Mouse (Mus musculus) WW6 (cell line): ENCODE results near the gene Spryd4.
"Not testable (repeated sequence)": the region's sequence is repeated elsewhere in the genome, so short reads cannot be mapped to it uniquely, and the experiment has no call there.

ENCODE experiments used
- DNase-seq: peaks from one replicate; pipeline ENCODE4 v3.0.0-alpha.2; 2013; ENCODE audit warnings: low read depth, low spot score

Spryd4 gene

GRCm38 (mm10) chr10:128225538-128225937 lies 13.9 kb upstream of the Spryd4 start, which contains the start of gene Mip:
Gene Mip (plus strand): TSS chr10:128225838.
- no peak for DNase-seq

GRCm38 (mm10) chr10:128225064-128225463 lies 13.5 kb upstream of the Spryd4 start:
- no peak for DNase-seq

GRCm38 (mm10) chr10:128221533-128222286 lies 10.1 kb upstream of the Spryd4 start:
- no peak for DNase-seq

DNA sequence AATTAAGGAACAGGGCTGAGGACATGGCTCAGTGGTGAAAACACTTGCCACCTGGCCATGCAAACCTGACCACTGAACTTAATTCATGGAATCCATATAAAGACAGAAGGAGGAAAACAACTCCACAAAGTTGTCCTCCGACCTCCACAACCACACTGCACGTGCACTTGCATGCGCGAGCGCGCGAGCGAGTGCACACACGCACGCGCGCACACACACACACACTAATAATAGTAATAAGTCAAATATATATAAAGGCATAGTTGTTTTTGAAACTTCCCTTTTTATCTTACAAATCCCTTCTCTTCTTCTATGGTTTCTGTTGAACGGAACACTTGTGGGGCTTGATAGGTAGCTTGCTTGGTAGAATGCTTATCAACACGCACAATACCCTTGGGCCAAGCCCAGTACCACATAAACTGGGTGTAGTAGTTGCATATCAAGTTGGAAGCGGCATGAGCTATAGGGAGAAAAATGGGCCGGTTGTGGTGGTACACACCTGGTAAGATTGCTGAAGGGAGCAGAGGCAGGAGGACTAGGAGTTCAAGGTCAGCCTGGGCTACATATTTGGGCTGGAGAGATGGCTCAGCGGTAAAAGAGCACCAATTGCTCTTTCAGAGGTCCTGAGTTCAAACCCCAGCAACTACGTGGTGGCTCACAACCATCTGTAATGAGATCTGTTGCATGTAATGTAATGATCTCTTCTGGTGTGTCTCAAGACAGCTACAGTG lies 6.9 kb upstream of the Spryd4 start:
- DNase-seq = no peak

DNA sequence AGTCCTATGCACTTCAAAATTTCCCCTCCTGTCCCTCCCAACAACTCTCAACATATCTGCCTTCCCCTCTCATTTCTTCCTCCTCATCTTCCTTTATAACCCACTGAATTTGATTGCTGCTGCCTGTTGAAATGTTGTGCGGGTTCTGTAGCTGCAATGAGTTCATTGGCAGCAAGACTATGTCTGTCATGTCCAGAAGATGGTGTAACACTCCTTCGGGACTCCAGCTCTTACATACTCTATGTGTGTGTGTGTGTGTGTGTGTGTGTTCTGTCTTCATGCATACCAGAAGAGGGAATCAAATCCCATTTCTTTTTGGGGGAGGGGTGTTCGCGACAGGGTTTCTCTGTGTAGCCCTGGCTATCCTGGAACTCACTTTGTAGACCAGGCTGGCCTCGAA lies 3.4 kb upstream of the Spryd4 start:
- DNase-seq = no peak

GRCm38 (mm10) chr10:128214112-128214511 lies 2.5 kb upstream of the Spryd4 start:
- not testable (repeated sequence) for DNase-seq

DNA sequence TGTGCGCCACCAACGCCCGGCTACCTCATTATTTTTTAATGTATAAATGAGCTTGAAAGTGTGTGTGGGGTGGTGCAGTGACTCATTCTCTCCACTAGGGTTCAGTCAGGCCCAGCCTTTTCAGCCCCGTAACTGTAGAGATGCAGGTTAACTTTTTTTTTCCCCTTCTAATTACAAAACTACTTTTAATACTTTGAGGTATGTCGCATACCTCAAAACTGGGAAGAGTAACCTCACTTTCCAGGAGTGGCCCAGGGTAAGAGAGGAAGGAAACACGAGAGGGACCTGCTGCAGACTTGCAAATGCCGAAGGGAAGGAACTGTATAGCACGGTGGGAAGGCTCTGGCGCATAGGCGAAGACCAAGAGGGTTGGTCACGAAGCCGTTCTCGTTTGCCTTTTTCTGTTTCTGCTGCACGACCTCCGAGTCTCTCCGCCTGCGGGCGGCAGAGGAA lies 1.3 kb upstream of the Spryd4 start:
- DNase-seq = no peak

- no peak for DNase-seq
Observed at GRCm38 (mm10) chr10:128212148-128212547, 541 bp upstream of the Spryd4 start.

GRCm38 (mm10) chr10:128210954-128211353 lies 653 bp downstream of the Spryd4 start:
- no peak for DNase-seq

GRCm38 (mm10) chr10:128210131-128210530 lies 1.5 kb downstream of the Spryd4 start:
- DNase-seq = no peak

DNA sequence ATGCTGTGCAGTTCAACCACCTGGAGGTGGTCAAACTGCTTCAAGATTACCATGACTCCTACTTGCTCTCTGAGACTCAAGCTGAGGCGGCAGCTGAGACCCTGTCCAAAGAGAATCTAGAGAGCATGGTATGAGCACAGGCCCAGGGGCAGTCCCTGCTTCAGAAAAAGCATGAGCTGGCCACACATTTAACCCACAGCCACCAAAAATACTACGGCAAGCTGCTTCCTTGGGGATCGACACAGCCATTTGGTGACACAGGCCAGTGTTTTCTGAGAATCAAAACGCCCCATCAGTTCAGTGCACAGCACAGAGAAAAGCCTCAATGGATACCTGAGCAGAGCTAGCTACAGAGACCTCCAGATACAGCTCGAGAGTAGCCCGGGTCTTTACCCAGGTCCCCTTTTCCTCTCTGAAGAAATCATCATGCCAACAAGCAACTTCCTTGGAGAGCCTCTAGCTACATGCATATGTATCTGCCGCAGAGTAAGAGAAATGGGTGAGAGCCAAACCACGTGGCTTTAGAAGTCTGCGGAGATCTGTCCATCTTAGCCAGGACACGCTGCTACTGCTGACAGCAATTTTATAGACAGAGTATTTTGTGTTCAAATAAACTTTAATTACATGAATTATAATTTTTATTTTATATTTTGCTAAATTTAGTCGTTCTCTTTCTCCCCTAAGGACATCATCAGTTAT lies 2.1 kb downstream of the Spryd4 start:
- no peak for DNase-seq

GRCm38 (mm10) chr10:128208326-128208725 lies 3.3 kb downstream of the Spryd4 start:
- no peak for DNase-seq

DNA sequence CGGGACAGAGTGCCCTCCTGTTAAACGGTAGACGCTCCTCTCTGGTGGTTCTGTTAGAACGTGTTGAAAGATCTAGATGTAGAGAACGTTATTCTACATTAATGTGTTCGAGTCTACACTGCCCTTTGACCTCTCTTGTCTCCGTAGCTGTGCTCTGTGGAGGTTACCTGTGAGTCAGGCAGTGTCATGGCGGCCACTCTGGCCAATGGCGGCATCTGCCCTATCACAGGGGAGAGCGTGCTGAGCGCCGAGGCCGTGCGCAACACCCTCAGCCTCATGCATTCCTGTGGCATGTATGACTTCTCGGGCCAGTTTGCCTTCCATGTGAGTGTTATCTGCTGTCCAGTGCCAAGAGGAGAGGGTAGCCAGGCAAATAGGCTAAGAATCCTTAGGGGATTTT lies 6.7 kb downstream of the Spryd4 start:
- no peak for DNase-seq

- DNase-seq = no peak
Observed at GRCm38 (mm10) chr10:128201856-128202255, 9.8 kb downstream of the Spryd4 start.

- DNase-seq = no peak
Observed at GRCm38 (mm10) chr10:128194551-128195461, 16.8 kb downstream of the Spryd4 start.

DNA sequence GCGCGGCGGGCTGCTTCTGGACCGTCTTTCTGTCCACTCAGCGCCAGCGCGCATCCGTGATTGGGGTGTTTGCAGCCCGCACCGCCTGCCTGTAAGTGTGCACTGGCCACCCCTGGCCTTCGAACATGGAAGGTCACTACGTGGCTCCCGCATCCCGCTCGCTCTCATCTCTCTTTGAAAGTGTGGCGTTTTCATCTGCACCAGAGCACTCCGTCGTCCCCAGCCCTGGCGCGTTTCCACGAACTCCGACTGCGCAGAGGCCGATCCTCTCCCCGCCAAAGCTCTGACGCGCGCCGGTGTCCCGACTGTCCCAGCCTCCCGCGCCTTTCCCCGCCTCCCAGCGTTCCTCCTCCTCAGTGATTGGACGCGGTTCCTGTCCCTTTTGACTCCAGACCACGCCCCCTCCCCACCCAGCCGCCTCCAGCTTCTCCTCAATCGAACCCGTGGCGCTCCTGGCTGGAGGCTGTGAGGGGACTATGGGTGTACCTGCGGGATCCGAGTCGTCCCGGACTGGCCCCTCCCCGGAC lies 17.5 kb downstream of the Spryd4 start, which contains the start of gene Gls2:
TSS of gene Gls2 (plus strand) at position 434 of the 527 bp plus-strand sequence.
- peak; percentile 96 for DNase-seq

DNA sequence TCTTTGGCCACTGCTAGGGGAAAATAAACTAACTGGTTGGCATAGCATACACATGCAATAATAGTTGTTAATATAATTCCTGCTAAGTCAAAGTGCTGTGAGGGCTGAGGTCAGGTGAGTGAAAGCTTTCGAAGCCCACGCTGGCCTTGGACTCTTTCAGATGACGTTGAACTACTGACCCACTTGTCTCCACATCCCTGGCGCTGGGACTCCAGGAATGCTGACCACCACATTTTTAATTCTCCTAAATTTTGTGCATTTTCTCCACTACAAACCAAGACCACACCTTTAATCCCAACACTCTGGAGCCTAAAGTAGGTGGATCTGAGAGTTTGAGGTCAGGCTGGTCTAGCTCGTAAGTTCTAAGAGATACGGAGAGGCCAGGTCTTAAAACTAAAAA lies 18.5 kb downstream of the Spryd4 start:
- no peak for DNase-seq

GRCm38 (mm10) chr10:128192030-128192766 lies 19.4 kb downstream of the Spryd4 start:
- not testable (repeated sequence) for DNase-seq

DNA sequence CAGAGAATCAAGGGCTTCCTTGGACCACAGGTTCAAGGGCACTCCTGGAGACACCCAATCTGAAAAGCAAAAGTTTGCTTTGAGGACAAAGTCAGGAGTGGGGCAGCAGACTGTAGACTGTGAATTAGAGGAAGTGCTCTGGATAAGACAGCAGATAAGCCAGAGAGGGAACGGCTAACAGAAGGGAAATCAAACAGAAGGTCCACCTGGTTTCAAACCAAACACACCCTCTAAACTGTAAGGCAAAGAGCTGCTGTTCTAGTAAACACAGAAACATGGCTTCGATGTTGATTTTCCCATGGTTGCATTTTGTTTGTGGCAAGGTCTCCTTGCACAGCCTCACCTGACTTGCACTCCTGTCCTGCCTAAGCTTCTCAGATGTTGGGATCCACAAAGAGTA lies 20.1 kb downstream of the Spryd4 start:
- no peak for DNase-seq

GRCm38 (mm10) chr10:128188242-128188877 lies 23.2 kb downstream of the Spryd4 start:
- no peak for DNase-seq
